Mouse (Mus musculus) liver, embryonic 18 days (tissue): Measurements from ENCODE around the gene Acat1. TPM values are rescaled to one million over a fixed set of nuclear protein-coding genes. Genes with fewer than 3 reads are reported as not detected.

Experiments used
- polyA plus RNA-seq: library from polyadenylated mRNA; depleted of rRNA; stranded (reverse); fragments of >200 nt; gene quantifications from 2 replicates; pipeline ENCODE4 v1.2.3, GENCODE M21; 2012; rRNA removed

Acat1 gene
- polyA plus RNA-seq: 337 and 351 TPM in 2 replicates

GRCm38 (mm10) chr9:53609968-53610781, at the start of gene Acat1:
Gene Acat1 (minus strand): TSS chr9:53610382.

GRCm38 (mm10) chr9:53536558-53537320, 73.4 kb downstream of the Acat1 start, which contains the start of the genes Atm and Npat:
Gene Atm (minus strand): TSS chr9:53536740.
Gene Npat (plus strand): TSS chr9:53537047.

Other genes starting within 250 kb of the Acat1 start
- 2.2 and 2.3 TPM in 2 replicates for gene Kdelc2, start 226.4 kb downstream of the Acat1 start, polyA plus RNA-seq
- gene 4930550C14Rik, start 208.1 kb downstream of the Acat1 start, polyA plus RNA-seq: 0.14 and 0.19 TPM in 2 replicates
- gene Atm, start 73.6 kb downstream of the Acat1 start, polyA plus RNA-seq: 1.6 TPM in 2 replicates
- gene Npat, start 73.3 kb downstream of the Acat1 start, polyA plus RNA-seq: 3.4 and 3.8 TPM in 2 replicates
- 3.3 and 3.4 TPM in 2 replicates for gene Cul5, start 59.6 kb upstream of the Acat1 start, polyA plus RNA-seq
- gene Rab39, start 95.8 kb upstream of the Acat1 start, polyA plus RNA-seq: 0.48 and 0.55 TPM in 2 replicates
- 0.23 and 0.29 TPM in 2 replicates for gene Slc35f2, start 161.2 kb upstream of the Acat1 start, polyA plus RNA-seq
- 0.17 TPM in 1 of 2 replicates, not detected in the other for gene Sln, start 239.8 kb upstream of the Acat1 start, polyA plus RNA-seq